Mouse (Mus musculus) liver, embryonic 12.5 days (tissue): Measurements from ENCODE around the gene Gm15319. TPM values are rescaled to one million over a fixed set of nuclear protein-coding genes. Genes with fewer than 3 reads are reported as not detected.
A peak's percentile ranks its signal among the peaks of the same experiment; 100 is the strongest.
"Not testable (repeated sequence)": the region's sequence is repeated elsewhere in the genome, so short reads cannot be mapped to it uniquely, and the experiment has no call there.

Experiments used
- ATAC-seq: fragments of 200-750 bp; cut with Nextera tagmentation; 2 replicates; pipeline ENCODE4 v1.8.0; 2017; ENCODE audit warnings: moderate number of reproducible peaks, mild to moderate bottlenecking, moderate library complexity
- H3K27ac ChIP-seq: fragments of 300-500 bp; sonication (generic); 2 replicates; pipeline ENCODE4 v1.5.1; 2016; ENCODE audit warnings: mild to moderate bottlenecking
- H3K27me3 ChIP-seq: fragments of 300-500 bp; sonication (generic); replicated peaks from 2 replicates; pipeline ENCODE4 v1.6.1; 2016; ENCODE audit warnings: mild to moderate bottlenecking, moderate library complexity
- H3K36me3 ChIP-seq: fragments of 300-500 bp; sonication (generic); 2 replicates; pipeline ENCODE4 v1.6.1; 2016; ENCODE audit warnings: mild to moderate bottlenecking, moderate library complexity
- H3K4me1 ChIP-seq: fragments of 300-500 bp; sonication (generic); 2 replicates; pipeline ENCODE4 v1.6.1; 2016
- H3K4me2 ChIP-seq: fragments of 300-500 bp; sonication (generic); 2 replicates; pipeline ENCODE4 v1.6.1; 2016; ENCODE audit warnings: mild to moderate bottlenecking, moderate library complexity
- H3K4me3 ChIP-seq: fragments of 300-500 bp; sonication (generic); 2 replicates; pipeline ENCODE4 v1.5.1; 2016; ENCODE audit warnings: mild to moderate bottlenecking, moderate library complexity
- H3K9ac ChIP-seq: fragments of 300-500 bp; sonication (generic); 2 replicates; pipeline ENCODE4 v1.6.1; 2016; ENCODE audit warnings: mild to moderate bottlenecking, moderate library complexity
- H3K9me3 ChIP-seq: fragments of 300-500 bp; sonication (generic); replicated peaks from 2 replicates; pipeline ENCODE4 v1.6.1; 2016; ENCODE audit warnings: mild to moderate bottlenecking, moderate library complexity
- WGBS: fragments of 180-500 bp; shearing (Covaris S2); methylation state at CpG from one replicate; pipeline ENCODE4 v1.1.7; 2016; ENCODE audit not compliant: insufficient replicate concordance; 5-methylcytosine and 5-hydroxymethylcytosine counted together
- polyA plus RNA-seq: library from polyadenylated mRNA; unstranded; fragments of >200 nt; fragmentation: Nextera tagmentation; extraction: Ambion mirVana; gene quantifications from 2 replicates; pipeline ENCODE4 v1.2.1, GENCODE M21; 2016

Gene Gm15319
- not detected in 2 replicates for polyA plus RNA-seq

DNA sequence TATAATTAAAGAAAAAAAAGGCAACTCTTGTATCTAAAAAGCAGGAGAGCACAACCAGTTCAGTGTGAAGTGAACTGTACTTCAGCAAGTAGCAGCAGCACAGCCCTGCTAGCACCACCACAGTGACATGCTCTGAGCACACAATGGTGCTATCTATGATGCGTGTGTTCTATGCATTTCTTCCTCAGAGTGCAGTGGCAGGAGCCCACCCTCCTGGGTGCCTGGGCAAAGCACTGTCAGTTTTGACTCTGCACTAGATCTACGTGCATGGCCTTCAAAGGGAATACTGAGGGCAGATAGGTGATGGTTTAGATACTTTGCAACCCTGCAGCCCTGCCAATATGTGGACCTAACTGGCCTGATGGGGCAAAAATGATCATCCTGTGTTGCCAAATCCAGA lies at the start of gene Gm15319:
Gene Gm15319 (minus strand): TSS at position 101 of the 400 bp plus-strand sequence.
- H3K9me3 ChIP-seq, H3K36me3 ChIP-seq, H3K27ac ChIP-seq, H3K4me3 ChIP-seq, H3K4me1 ChIP-seq, H3K27me3 ChIP-seq, ATAC-seq, H3K4me2 ChIP-seq, H3K9ac ChIP-seq: not testable (repeated sequence)
- no CpG with 5 or more reads among the region's 2 CpGs for WGBS

DNA sequence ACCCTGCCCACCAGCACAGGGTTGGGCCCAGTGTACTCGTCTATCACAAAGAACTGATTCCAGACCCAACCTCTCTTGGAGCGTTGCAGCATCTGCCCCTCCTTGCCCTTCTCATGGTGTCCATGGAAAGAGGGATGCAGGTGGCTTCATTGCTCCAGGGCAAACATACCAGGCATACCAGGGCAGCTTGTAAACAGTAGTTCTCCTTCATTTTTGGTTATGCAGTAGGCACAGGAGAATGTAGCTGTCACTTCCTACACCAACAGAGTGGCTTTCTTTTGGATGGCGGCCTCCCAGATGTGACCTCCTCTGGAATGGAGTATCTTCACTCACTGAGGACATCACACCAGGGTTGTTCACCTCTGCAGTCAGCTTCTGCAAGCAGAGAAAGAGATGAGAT lies 47.3 kb upstream of the Gm15319 start:
- not testable (repeated sequence) for H3K4me2 ChIP-seq, H3K4me1 ChIP-seq, H3K9ac ChIP-seq, H3K27me3 ChIP-seq, H3K9me3 ChIP-seq, ATAC-seq, H3K36me3 ChIP-seq, H3K27ac ChIP-seq, H3K4me3 ChIP-seq
- WGBS: 67% methylated on average over 1 of the region's 3 CpGs

- H3K9ac ChIP-seq, H3K4me1 ChIP-seq, H3K4me2 ChIP-seq, H3K9me3 ChIP-seq, H3K27me3 ChIP-seq, H3K27ac ChIP-seq, H3K36me3 ChIP-seq, H3K4me3 ChIP-seq, ATAC-seq: not testable (repeated sequence)
- WGBS: 85% methylated on average over 8 of the region's 8 CpGs
Measured at GRCm38 (mm10) chr8:20408441-20409030, 45.5 kb upstream of the Gm15319 start.

DNA sequence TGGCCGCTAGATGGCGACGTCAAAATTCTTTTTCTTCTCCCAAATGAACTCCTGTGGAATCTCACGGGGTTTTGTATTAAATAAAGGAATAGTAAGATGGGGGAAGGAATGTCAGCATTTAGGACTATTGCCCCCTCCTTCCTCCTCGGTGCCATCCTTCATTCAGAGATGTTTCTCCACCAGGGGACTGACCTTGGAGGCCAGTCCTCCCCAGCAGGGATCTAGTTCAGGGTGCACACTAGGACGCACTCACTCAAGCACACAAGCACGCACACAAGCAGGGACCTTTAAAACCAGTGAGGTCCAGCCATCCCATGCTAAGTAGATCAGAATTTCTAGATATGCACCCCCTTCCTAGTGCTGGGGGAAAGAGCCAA lies 26.3 kb upstream of the Gm15319 start:
- H3K36me3 ChIP-seq, ATAC-seq, H3K27ac ChIP-seq, H3K27me3 ChIP-seq, H3K4me2 ChIP-seq, H3K4me3 ChIP-seq, H3K9ac ChIP-seq, H3K4me1 ChIP-seq, H3K9me3 ChIP-seq: not testable (repeated sequence)
- WGBS: 24% methylated on average over 5 of the region's 7 CpGs

DNA sequence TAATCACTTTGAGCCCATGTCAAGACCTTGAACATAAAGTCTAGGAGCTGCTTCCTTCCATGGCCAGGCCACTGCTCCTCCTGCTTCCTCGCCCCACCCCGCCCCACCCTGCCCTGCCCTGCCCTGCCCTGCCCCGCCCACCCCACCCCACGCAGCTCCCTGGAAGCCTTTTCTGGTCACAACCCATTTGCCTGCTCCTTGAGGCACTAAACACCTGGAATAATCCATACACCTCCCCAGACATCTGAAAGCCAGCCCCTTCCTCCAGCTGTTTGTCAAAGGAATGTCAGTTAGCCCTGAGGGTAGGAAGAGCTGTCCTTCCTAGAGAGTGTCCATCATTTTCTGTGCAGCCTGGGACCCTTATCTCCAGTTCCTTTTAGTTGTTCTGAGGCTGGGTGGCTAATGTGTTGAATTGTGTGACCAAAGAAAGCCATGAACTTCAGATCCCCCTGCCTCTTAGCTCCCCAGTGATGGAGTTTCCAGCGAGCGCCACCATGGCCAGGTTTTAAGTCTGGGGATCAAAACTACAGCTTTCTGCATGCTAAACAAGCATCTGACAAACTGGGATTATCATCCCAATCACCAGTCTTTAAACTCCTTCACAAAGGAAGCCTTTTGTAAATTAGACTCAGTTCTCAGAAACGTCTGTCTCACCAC lies 25.8 kb upstream of the Gm15319 start:
- not testable (repeated sequence) for H3K4me2 ChIP-seq, H3K9me3 ChIP-seq, H3K4me3 ChIP-seq, H3K4me1 ChIP-seq, H3K36me3 ChIP-seq, H3K27me3 ChIP-seq, H3K9ac ChIP-seq, H3K27ac ChIP-seq
- WGBS: 37% methylated on average over 3 of the region's 7 CpGs
- ATAC-seq: peak; percentile 89

- ATAC-seq, H3K27ac ChIP-seq, H3K27me3 ChIP-seq, H3K4me1 ChIP-seq, H3K36me3 ChIP-seq, H3K4me2 ChIP-seq, H3K4me3 ChIP-seq, H3K9ac ChIP-seq, H3K9me3 ChIP-seq: not testable (repeated sequence)
- WGBS: 54% methylated on average over 2 of the region's 8 CpGs
Measured at GRCm38 (mm10) chr8:20387121-20387794, 24.2 kb upstream of the Gm15319 start.

DNA sequence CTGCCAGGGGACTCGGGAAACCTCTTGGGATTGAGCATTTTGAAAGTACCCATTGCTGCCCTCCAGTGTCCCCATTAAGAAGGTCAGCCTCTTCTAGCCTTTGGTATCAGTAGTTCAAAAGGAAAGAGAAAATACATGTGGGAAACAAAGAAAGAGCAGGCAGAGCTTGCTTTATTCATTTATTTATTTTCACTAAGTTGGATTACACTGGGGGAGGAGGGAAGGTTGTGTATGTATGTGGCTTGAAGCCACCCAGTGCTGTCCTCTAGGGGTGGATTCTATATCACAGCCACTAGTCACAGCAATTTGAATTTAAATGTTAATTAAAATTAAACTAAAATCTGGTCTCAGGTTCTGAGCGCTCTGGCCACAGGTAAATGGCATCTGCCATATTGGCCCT lies 22.0 kb upstream of the Gm15319 start:
- H3K4me1 ChIP-seq, H3K4me3 ChIP-seq: not testable (repeated sequence)

GRCm38 (mm10) chr8:20384131-20384530 lies 21.1 kb upstream of the Gm15319 start:
- WGBS: 88% methylated on average over 9 of the region's 9 CpGs
- not testable (repeated sequence) for H3K4me3 ChIP-seq, ATAC-seq

More for the DNA sequence above, 22.0 kb upstream of the Gm15319 start:
- not testable (repeated sequence) for H3K36me3 ChIP-seq, H3K27me3 ChIP-seq, H3K27ac ChIP-seq, H3K9ac ChIP-seq, ATAC-seq, H3K4me2 ChIP-seq, H3K9me3 ChIP-seq
- 27% methylated on average over 1 of the region's 2 CpGs for WGBS

GRCm38 (mm10) chr8:20382146-20382545 lies 19.1 kb upstream of the Gm15319 start:
- H3K27ac ChIP-seq, H3K27me3 ChIP-seq, H3K36me3 ChIP-seq, H3K4me2 ChIP-seq, H3K4me3 ChIP-seq, H3K4me1 ChIP-seq, H3K9ac ChIP-seq, ATAC-seq, H3K9me3 ChIP-seq: not testable (repeated sequence)
- 54% methylated on average over 2 of the region's 2 CpGs for WGBS

More at GRCm38 (mm10) chr8:20384131-20384530, 21.1 kb upstream of the Gm15319 start:
- not testable (repeated sequence) for H3K4me1 ChIP-seq, H3K9me3 ChIP-seq, H3K9ac ChIP-seq, H3K27ac ChIP-seq, H3K27me3 ChIP-seq, H3K4me2 ChIP-seq, H3K36me3 ChIP-seq

GRCm38 (mm10) chr8:20381637-20382036 lies 18.6 kb upstream of the Gm15319 start:
- H3K9ac ChIP-seq, ATAC-seq, H3K4me2 ChIP-seq, H3K36me3 ChIP-seq, H3K27me3 ChIP-seq, H3K4me1 ChIP-seq, H3K4me3 ChIP-seq, H3K9me3 ChIP-seq, H3K27ac ChIP-seq: not testable (repeated sequence)
- WGBS: 76% methylated on average over 2 of the region's 3 CpGs

- H3K4me2 ChIP-seq, H3K27me3 ChIP-seq, ATAC-seq, H3K9ac ChIP-seq, H3K4me1 ChIP-seq, H3K9me3 ChIP-seq, H3K36me3 ChIP-seq, H3K27ac ChIP-seq, H3K4me3 ChIP-seq: not testable (repeated sequence)
- 77% methylated on average over 1 of the region's 5 CpGs for WGBS
Measured at GRCm38 (mm10) chr8:20381239-20381620, 18.2 kb upstream of the Gm15319 start.

GRCm38 (mm10) chr8:20380590-20381238 lies 17.7 kb upstream of the Gm15319 start:
- not testable (repeated sequence) for H3K27me3 ChIP-seq, H3K4me1 ChIP-seq, H3K4me3 ChIP-seq, H3K9ac ChIP-seq, H3K4me2 ChIP-seq, H3K36me3 ChIP-seq, H3K27ac ChIP-seq, H3K9me3 ChIP-seq
- ATAC-seq: 0 out of 2 replicates have a peak, but pooled peaks have one; percentile 51
- 69% methylated on average over 7 of the region's 7 CpGs for WGBS
